8 mouse cellular contexts compared by ENCODE assay signal in the genomic region with DNA sequence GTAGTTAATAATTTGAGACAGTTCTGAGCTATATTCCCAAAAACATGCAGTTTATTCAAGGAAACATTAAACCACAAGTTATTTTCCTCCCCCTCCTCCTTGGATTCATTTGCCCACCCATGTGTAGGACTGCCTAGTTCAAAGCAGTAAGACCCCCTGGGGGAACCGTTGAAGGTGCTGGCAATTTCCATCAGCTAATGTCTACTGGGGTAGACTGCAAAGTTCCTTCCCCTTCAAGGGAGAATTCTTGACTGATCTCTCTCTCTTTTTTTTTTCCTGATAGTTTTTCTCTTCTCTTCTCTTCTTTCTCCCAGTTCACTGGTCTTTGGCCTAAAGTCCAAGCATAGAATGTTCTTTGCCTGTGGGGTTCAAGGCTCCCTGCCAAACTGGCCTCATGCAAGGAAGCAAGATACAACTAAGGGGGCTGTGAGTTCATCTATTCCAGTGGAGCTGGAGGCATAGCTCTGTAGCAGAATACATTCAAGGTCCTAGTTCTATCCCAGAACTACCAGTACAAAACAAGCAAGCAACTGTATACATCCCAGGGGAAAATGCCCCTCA. TPM values are rescaled to one million over a fixed set of nuclear protein-coding genes. Genes with fewer than 3 reads are reported as not detected.
DNase-seq lines count a peak whose midpoint lies in the region; ATAC-seq and TF ChIP-seq lines count a peak whose summit lies in the region.
"Had no signal": no experiment of that assay in that cellular context is flagged by ENCODE, and none has a peak within 500 bp of the region (broad histone marks: within the 10 kb centered on the region; RNA-seq: fewer than 3 reads in every experiment).

No protein-coding gene starts in this region.

- no peak for TF ChIP-seq EP300 in liver, postnatal 0 days (IDR thresholded peaks at IDR 0.05; ENCODE audit: low read depth)

- no peak for ATAC-seq in forebrain, postnatal 0 days
- peak; percentile 34 for ATAC-seq in intestine, embryonic 16.5 days
- ATAC-seq in liver, postnatal 0 days: no peak
- ATAC-seq in granulocyte monocyte progenitor cell, adult 5-6 weeks (replicated peaks; ENCODE audit: poor library complexity, severe bottlenecking): no peak

- peak overlapping the region; percentile 50; the same call in 1 of the 2 replicates for H3K4me3 ChIP-seq in layer of hippocampus, adult 2 months
- H3K4me3 ChIP-seq in forebrain, postnatal 0 days (ENCODE audit: low read depth, low read length): no peak overlapping the region
- no peak overlapping the region; the same call in 1 of the 2 replicates for H3K4me3 ChIP-seq in intestine, embryonic 16.5 days (ENCODE audit: low read length)
- no peak overlapping the region for H3K4me3 ChIP-seq in liver, postnatal 0 days (ENCODE audit: low read depth, low read length)

- H3K27me3 ChIP-seq in forebrain, postnatal 0 days (ENCODE audit: insufficient read depth, low read length): no peaks in the 10 kb centered on the region
- H3K27me3 ChIP-seq in intestine, embryonic 16.5 days (replicated peaks; ENCODE audit: control insufficient read depth, insufficient read depth, low read length): no peaks in the 10 kb centered on the region
- H3K27me3 ChIP-seq in liver, postnatal 0 days (ENCODE audit: insufficient read depth, low read length): no peaks in the 10 kb centered on the region

- no peak overlapping the region for H3K27ac ChIP-seq in layer of hippocampus, adult 2 months
- no peak overlapping the region for H3K27ac ChIP-seq in forebrain, postnatal 0 days (ENCODE audit: low read depth, low read length)
- H3K27ac ChIP-seq in intestine, embryonic 16.5 days (ENCODE audit: low read length): peak overlapping the region; percentile 33
- peak overlapping the region; percentile 48; the same call in 1 of the 2 replicates for H3K27ac ChIP-seq in liver, postnatal 0 days (ENCODE audit: low read depth)

- no peak overlapping the region for H3K9ac ChIP-seq in forebrain, postnatal 0 days
- H3K9ac ChIP-seq in intestine, embryonic 16.5 days (ENCODE audit: low read depth, low read length): no peak overlapping the region
- no peak overlapping the region for H3K9ac ChIP-seq in liver, postnatal 0 days (replicated peaks)

- H3K36me3 ChIP-seq in forebrain, postnatal 0 days (ENCODE audit: insufficient read depth): no peaks in the 10 kb centered on the region
- no peaks in the 10 kb centered on the region for H3K36me3 ChIP-seq in intestine, embryonic 16.5 days (ENCODE audit: control insufficient read depth, insufficient read depth, low read length)
- H3K36me3 ChIP-seq in liver, postnatal 0 days (replicated peaks; ENCODE audit: insufficient read depth, low read length): no peaks in the 10 kb centered on the region

- no peak for TF ChIP-seq CTCF in layer of hippocampus, adult 2 months (conservative IDR thresholded peaks at IDR 0.05)
- no peak for TF ChIP-seq CTCF in forebrain, postnatal 0 days (IDR thresholded peaks at IDR 0.05; ENCODE audit: low read depth)
- no peak for TF ChIP-seq CTCF in liver, postnatal 0 days (IDR thresholded peaks at IDR 0.05; ENCODE audit: low read depth)

- no peak for DNase-seq in layer of hippocampus, adult 2 months (ENCODE audit: low spot score in 2 of 2)
- no peak for DNase-seq in layer of hippocampus, adult 9-11 months
- no peak for DNase-seq in forebrain, postnatal 0 days
- DNase-seq in liver, postnatal 0 days: no peak
- no peak for DNase-seq in cerebellum, adult 9-11 months
- DNase-seq: thymus, postnatal 4 days had no signal

- no peaks in the 10 kb centered on the region for H3K4me1 ChIP-seq in forebrain, postnatal 0 days (ENCODE audit: insufficient read depth)
- H3K4me1 ChIP-seq in intestine, embryonic 16.5 days (ENCODE audit: control insufficient read depth, insufficient read depth, low read length): no peaks in the 10 kb centered on the region
- no peaks in the 10 kb centered on the region for H3K4me1 ChIP-seq in liver, postnatal 0 days (ENCODE audit: insufficient read depth)

- H3K9me3 ChIP-seq in forebrain, postnatal 0 days (ENCODE audit: low read length): no peaks in the 10 kb centered on the region
- H3K9me3 ChIP-seq in intestine, embryonic 16.5 days (ENCODE audit: control insufficient read depth, low read length): no peaks in the 10 kb centered on the region
- H3K9me3 ChIP-seq in liver, postnatal 0 days (ENCODE audit: low read length): no peaks in the 10 kb centered on the region

- peak overlapping the region; percentile 58; the same call in 1 of the 2 replicates for H3K4me2 ChIP-seq in forebrain, postnatal 0 days (ENCODE audit: low read depth)
- H3K4me2 ChIP-seq in intestine, embryonic 16.5 days (ENCODE audit: low read depth, low read length): peak overlapping the region; percentile 54; the same call in 1 of the 2 replicates
- peak overlapping the region; percentile 58 for H3K4me2 ChIP-seq in liver, postnatal 0 days (ENCODE audit: low read depth, low read length)

- WGBS in forebrain, postnatal 0 days: 41% methylated on average over 1 of the region's 1 CpGs
- WGBS in intestine, embryonic 16.5 days: 44% methylated on average over 1 of the region's 1 CpGs
- WGBS in liver, postnatal 0 days (ENCODE audit: insufficient replicate concordance): 25% methylated on average over 1 of the region's 1 CpGs

RNA-seq across cellular contexts. Expression of gene Rgn, which starts 0.6 kb away (rescaled TPM):
- total RNA-seq in layer of hippocampus, adult 2 months (2021): under 1 TPM; 0.22 to 0.54 TPM
- total RNA-seq in forebrain, postnatal 0 days (2014; rRNA removed): 0.10 and 0.69 TPM in 2 replicates
- polyA plus RNA-seq in forebrain, postnatal 0 days (2015; fragmentation: Nextera tagmentation; extraction: Ambion mirVana): 0.68 and 0.74 TPM in 2 replicates
- 72.5 and 77.2 TPM in 2 replicates for polyA plus RNA-seq in intestine, embryonic 16.5 days (2015; fragmentation: Nextera tagmentation; extraction: Ambion mirVana)
- 328 and 357 TPM in 2 replicates for polyA plus RNA-seq in liver, postnatal 0 days (2015; fragmentation: Nextera tagmentation; extraction: Ambion mirVana)
- not detected in 2 replicates for total RNA-seq in granulocyte monocyte progenitor cell, adult 5-6 weeks (2014; fragmentation: Nextera tagmentation)
- total RNA-seq in granulocyte monocyte progenitor cell, adult 5-6 weeks (2017): not detected in 2 replicates

Comparison
In these comparisons a context has a peak if more than half of its experiments do, and no peak if none do; other contexts are left out.
1. H3K27ac ChIP-seq: peak in intestine, embryonic 16.5 days (single experiment) and liver, postnatal 0 days (single experiment); none in layer of hippocampus, adult 2 months (single experiment) and forebrain, postnatal 0 days (single experiment).
2. Peak in every context shown above with its lines, with median percentiles within 50 percentile points of each other: H3K4me2 ChIP-seq.